Comparison of ENCODE assay signal across 21 mouse cellular contexts in genomic region chr3:128082463-128082862, GRCm38 (mm10).
DNase-seq lines count a peak whose midpoint lies in the region; ATAC-seq and TF ChIP-seq lines count a peak whose summit lies in the region.
"Had no signal": no experiment of that assay in that cellular context is flagged by ENCODE, and none has a peak within 500 bp of the region (broad histone marks: within the 10 kb centered on the region; RNA-seq: fewer than 3 reads in every experiment).

No protein-coding gene starts in this region.

- H3K27ac ChIP-seq in heart, embryonic 11.5 days (ENCODE audit: low read depth, low read length): no peak overlapping the region
- no peak overlapping the region; the same call in 1 of the 2 replicates for H3K27ac ChIP-seq in heart, embryonic 15.5 days
- H3K27ac ChIP-seq in lung, embryonic 15.5 days: no peak overlapping the region
- H3K27ac ChIP-seq: embryonic facial prominence, embryonic 12.5 days; forebrain, embryonic 12.5 days; hindbrain, embryonic 10.5 days; hindbrain, embryonic 14.5 days; intestine, embryonic 15.5 days had no signal

- WGBS in heart, embryonic 11.5 days (ENCODE audit: insufficient replicate concordance): 48% methylated on average over 6 of the region's 6 CpGs
- WGBS in heart, embryonic 15.5 days: 27% methylated on average over 6 of the region's 6 CpGs
- 69% methylated on average over 6 of the region's 6 CpGs for WGBS in lung, embryonic 15.5 days

- TF ChIP-seq POLR2A in myocyte (IDR thresholded peaks at IDR 0.05; ENCODE audit: insufficient read length, low read depth): no peak

- DNase-seq in heart, postnatal 25 days (ENCODE audit: low spot score): no peak
- no peak for DNase-seq in heart, adult 9 months (ENCODE audit: low spot score in 2 of 2)
- no peak for DNase-seq in lung, postnatal 14 days
- DNase-seq: adrenal gland, adult 2 months; adrenal gland, postnatal 25 days; cerebellum, adult 2 months; cerebellum, postnatal 14 days; embryo, embryonic 11 days; gastrocnemius, postnatal 14 days; kidney, adult 18-20 months had no signal

- no peak overlapping the region for H3K4me3 ChIP-seq in heart, embryonic 11.5 days (ENCODE audit: low read depth, low read length)
- no peak overlapping the region for H3K4me3 ChIP-seq in heart, embryonic 15.5 days
- H3K4me3 ChIP-seq in lung, embryonic 15.5 days: no peak overlapping the region
- H3K4me3 ChIP-seq in myocyte: no peak overlapping the region
- H3K4me3 ChIP-seq: embryonic facial prominence, embryonic 12.5 days; forebrain, embryonic 12.5 days; hindbrain, embryonic 10.5 days; intestine, embryonic 15.5 days had no signal

- H3K79me2 ChIP-seq in myocyte (ENCODE audit: control insufficient read depth, insufficient read depth): no peaks in the 10 kb centered on the region

- 0 out of 2 replicates have a peak, but pooled peaks have one; percentile 31 for ATAC-seq in heart, embryonic 11.5 days (replicated peaks; ENCODE audit: insufficient number of reproducible peaks, low FRiP score, low TSS enrichment)
- ATAC-seq in heart, embryonic 15.5 days (replicated peaks; ENCODE audit: insufficient number of reproducible peaks, insufficient read depth, low FRiP score, low read depth): peak; percentile 68; the same call in 1 of the 2 replicates
- ATAC-seq in lung, embryonic 15.5 days (ENCODE audit: borderline replicate concordance, extremely low read depth, low FRiP score, low TSS enrichment): 0 out of 2 replicates have a peak, but pooled peaks have one; percentile 52
- ATAC-seq: forebrain, embryonic 16.5 days; intestine, embryonic 15.5 days had no signal

- no peak overlapping the region for H3K4me2 ChIP-seq in heart, embryonic 11.5 days
- H3K4me2 ChIP-seq in heart, embryonic 15.5 days: no peak overlapping the region
- H3K4me2 ChIP-seq in lung, embryonic 15.5 days: no peak overlapping the region
- H3K4me2 ChIP-seq in myocyte (ENCODE audit: low read depth): no peak overlapping the region
- H3K4me2 ChIP-seq: embryonic facial prominence, embryonic 12.5 days; forebrain, embryonic 12.5 days; hindbrain, embryonic 14.5 days; intestine, embryonic 15.5 days had no signal

- H3K36me3 ChIP-seq in heart, embryonic 11.5 days (ENCODE audit: control insufficient read depth, insufficient read depth, low read length): no peaks in the 10 kb centered on the region
- no peaks in the 10 kb centered on the region for H3K36me3 ChIP-seq in heart, embryonic 15.5 days
- H3K36me3 ChIP-seq in lung, embryonic 15.5 days: no peaks in the 10 kb centered on the region
- H3K36me3 ChIP-seq in myocyte (ENCODE audit: control insufficient read depth, insufficient read depth): no peaks in the 10 kb centered on the region
- H3K36me3 ChIP-seq: embryonic facial prominence, embryonic 12.5 days; forebrain, embryonic 12.5 days; hindbrain, embryonic 10.5 days; intestine, embryonic 15.5 days had no signal

- intact Hi-C loops in heart, postnatal 25 days (cut with DNase I): no loop called here

- no peaks in the 10 kb centered on the region for H3K9me3 ChIP-seq in heart, embryonic 11.5 days (replicated peaks; ENCODE audit: control insufficient read depth, low read length)
- no peaks in the 10 kb centered on the region for H3K9me3 ChIP-seq in heart, embryonic 15.5 days (replicated peaks)
- no peaks in the 10 kb centered on the region for H3K9me3 ChIP-seq in lung, embryonic 15.5 days
- H3K9me3 ChIP-seq: embryonic facial prominence, embryonic 12.5 days; forebrain, embryonic 12.5 days; hindbrain, embryonic 10.5 days; intestine, embryonic 15.5 days had no signal

- H3K27me3 ChIP-seq in heart, embryonic 11.5 days (ENCODE audit: control insufficient read depth, insufficient read depth, low read length): no peaks in the 10 kb centered on the region
- no peaks in the 10 kb centered on the region for H3K27me3 ChIP-seq in heart, embryonic 15.5 days
- no peaks in the 10 kb centered on the region for H3K27me3 ChIP-seq in lung, embryonic 15.5 days
- H3K27me3 ChIP-seq in myocyte (ENCODE audit: control insufficient read depth, insufficient read depth, insufficient read length): no peaks in the 10 kb centered on the region
- H3K27me3 ChIP-seq: CH12.LX; embryonic facial prominence, embryonic 12.5 days; forebrain, embryonic 12.5 days; intestine, embryonic 15.5 days had no signal

- no peaks in the 10 kb centered on the region for H3K4me1 ChIP-seq in heart, embryonic 11.5 days (ENCODE audit: control insufficient read depth, insufficient read depth, low read length)
- peaks cover 13% of the 10 kb centered on the region for H3K4me1 ChIP-seq in heart, embryonic 15.5 days (replicated peaks)
- no peaks in the 10 kb centered on the region for H3K4me1 ChIP-seq in lung, embryonic 15.5 days
- H3K4me1 ChIP-seq: embryonic facial prominence, embryonic 12.5 days; forebrain, embryonic 12.5 days; hindbrain, embryonic 10.5 days had no signal

- no peak overlapping the region for H3K9ac ChIP-seq in heart, embryonic 11.5 days (ENCODE audit: low read depth, low read length)
- no peak overlapping the region for H3K9ac ChIP-seq in heart, embryonic 15.5 days
- no peak overlapping the region for H3K9ac ChIP-seq in lung, embryonic 15.5 days
- H3K9ac ChIP-seq: embryonic facial prominence, embryonic 12.5 days; forebrain, embryonic 12.5 days; hindbrain, embryonic 14.5 days; intestine, embryonic 15.5 days had no signal

- H3ac ChIP-seq in myocyte (ENCODE audit: control insufficient read depth, insufficient read length): no peak overlapping the region

TF ChIP-seq in myocyte, 11 proteins besides CTCF, POLR2A, EP300 and RAD21:
- TF ChIP-seq MYOG (IDR thresholded peaks at IDR 0.05; ENCODE audit: control insufficient read depth in 1 of 3, insufficient read depth in 1 of 3, insufficient read length in 2 of 3, low read depth in 2 of 3): peak in 2 of 3 experiments; percentile 47 to 53
- TF ChIP-seq TCF3 (IDR thresholded peaks at IDR 0.05; ENCODE audit: insufficient read length, low read depth): no peak
- peak in 2 of 3 experiments; percentile 69 to 74 for TF ChIP-seq MYOD1 (IDR thresholded peaks at IDR 0.05; ENCODE audit: control insufficient read depth in 1 of 3, insufficient read length in 2 of 3, low read depth in 2 of 3)
